Mouse (Mus musculus) frontal cortex, postnatal 14 days (tissue): Measurements from ENCODE around the gene Prl2c1.
"Not testable (repeated sequence)": the region's sequence is repeated elsewhere in the genome, so short reads cannot be mapped to it uniquely, and the experiment has no call there.

Experiments used
- DNase-seq, 2 experiments: peaks; one replicate each; pipeline ENCODE4 v3.0.0; 2022; ENCODE audit warnings: low spot score in 2 of 2

Gene Prl2c1

DNA sequence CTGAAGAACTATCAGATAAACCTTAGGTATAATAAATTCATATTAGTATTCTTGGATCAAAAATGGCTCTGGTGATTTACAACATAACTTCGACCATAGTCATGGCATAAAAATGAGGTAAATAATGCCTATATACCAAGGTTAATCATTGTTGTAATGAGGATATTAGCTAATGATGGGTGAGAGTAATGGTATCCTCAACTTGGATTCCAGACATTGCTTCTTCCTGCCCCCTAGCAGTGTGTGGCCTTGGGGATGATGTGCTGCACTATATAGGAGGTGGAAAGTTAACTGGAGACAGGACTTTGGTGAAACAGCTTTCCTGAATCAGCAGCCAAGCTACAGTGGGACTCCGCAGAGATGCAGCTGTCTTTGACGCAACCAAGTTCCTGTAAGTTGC lies at the start of gene Prl2c1:
TSS of gene Prl2c1 (plus strand) at position 301 of the 400 bp plus-strand sequence.
- no peak for DNase-seq

DNA sequence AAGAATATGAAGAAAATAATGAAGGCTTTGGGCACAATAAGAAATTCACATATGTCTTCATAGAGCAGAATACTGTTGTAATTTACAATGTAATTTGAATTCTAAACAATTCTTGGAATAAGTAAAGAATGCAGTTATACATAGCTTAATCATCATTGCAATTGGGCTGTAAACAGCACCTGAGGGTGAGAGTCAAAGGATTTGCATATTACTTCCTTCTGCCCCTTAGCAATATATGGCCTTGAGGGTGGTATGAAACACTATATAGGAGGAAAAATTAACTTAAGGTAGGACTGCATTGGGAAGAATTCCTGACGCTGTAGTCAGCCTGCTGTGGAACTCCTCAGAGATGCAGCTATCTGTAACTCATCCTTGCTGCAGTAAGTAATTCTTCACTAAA lies 47.8 kb upstream of the Prl2c1 start, which contains the start of gene Prl2a1:
TSS of gene Prl2a1 (plus strand) at position 301 of the 400 bp plus-strand sequence.
- no peak for DNase-seq

DNA sequence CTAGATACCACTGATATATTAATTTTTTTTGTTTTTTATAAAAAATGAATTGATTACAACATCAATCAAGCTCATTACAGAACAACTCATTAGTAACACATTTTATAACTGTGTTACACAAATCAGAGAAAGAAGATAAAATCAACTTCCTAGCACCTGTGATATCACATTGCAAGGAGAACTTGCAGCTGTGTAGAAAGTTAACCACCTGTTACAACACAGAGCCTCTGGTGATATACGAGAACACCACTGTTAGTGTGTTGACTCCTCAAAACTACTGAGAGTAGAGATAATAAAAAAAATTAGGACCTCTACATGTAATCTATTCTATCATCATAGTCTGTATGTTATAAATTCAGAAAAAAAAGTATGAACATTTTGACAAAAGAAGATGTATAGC lies 46.4 kb upstream of the Prl2c1 start:
- DNase-seq = no peak

DNA sequence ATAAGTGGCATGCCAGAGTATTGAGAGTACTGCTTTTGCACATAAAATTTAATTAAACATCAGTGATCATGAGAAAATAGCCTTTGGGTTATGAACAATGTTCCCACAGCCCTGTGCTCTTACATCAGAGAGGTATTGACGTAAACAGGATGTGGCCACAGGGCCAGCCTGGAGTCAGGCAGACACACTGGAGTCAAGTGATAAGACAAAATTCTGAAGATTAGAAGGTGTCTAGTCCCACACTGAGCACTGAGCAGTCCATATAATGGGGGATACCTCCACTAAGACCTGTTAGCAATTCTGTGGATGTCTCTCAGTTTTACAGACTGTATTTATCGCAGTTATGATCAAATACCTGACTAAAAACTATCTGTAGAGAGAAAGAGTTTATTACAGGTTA lies 55.1 kb downstream of the Prl2c1 start:
- not testable (repeated sequence) for DNase-seq
